Mouse (Mus musculus): ENCODE data around the gene Zbbx.

The Zbbx gene

GRCm38 (mm10) chr3:75164838-75165496 is at the start of gene Zbbx:
Zbbx (minus strand) TSS chr3:75165034.
- DNase-seq (ENCODE audit: low spot score): peak; percentile 86

- DNase-seq (ENCODE audit: low spot score): peak; percentile 83
These were observed 38.1 kb upstream of the Zbbx start for GRCm38 (mm10) chr3:75202808-75203503.

- no peak for DNase-seq (ENCODE audit: low spot score)
These were observed 17.8 kb upstream of the Zbbx start for GRCm38 (mm10) chr3:75182606-75183005.

GRCm38 (mm10) chr3:75141876-75142275 is 23.0 kb downstream of the Zbbx start:
- peak; percentile 82 for DNase-seq (ENCODE audit: low spot score)

GRCm38 (mm10) chr3:75104867-75105266 is 60.0 kb downstream of the Zbbx start:
- no peak for DNase-seq (ENCODE audit: low spot score)

GRCm38 (mm10) chr3:75085762-75086161 is 79.1 kb downstream of the Zbbx start:
- no peak for DNase-seq (ENCODE audit: low spot score)

GRCm38 (mm10) chr3:75078906-75079305 is 85.9 kb downstream of the Zbbx start:
- peak; percentile 7 for DNase-seq (ENCODE audit: low spot score)

GRCm38 (mm10) chr3:75009701-75010100 is 155.1 kb downstream of the Zbbx start:
- no peak for DNase-seq (ENCODE audit: low spot score)

Data from retina, embryonic 14.5 days (tissue).